Mouse (Mus musculus) liver, adult 2 months (tissue): ENCODE results near the gene Hist1h4h. TPM values are rescaled to one million over a fixed set of nuclear protein-coding genes. Genes with fewer than 3 reads are reported as not detected.

Experiments
- DNase-seq: peaks from one replicate; pipeline ENCODE4 v3.0.0-alpha.2; 2011; ENCODE audit warnings: low read depth, low spot score; ENCODE audit errors: extremely low read depth
- H3K27ac ChIP-seq: fragments of 200-500 bp; replicated peaks from 2 replicates; pipeline ENCODE4 v1.5.1; 2012; ENCODE audit warnings: low read depth, mild to moderate bottlenecking, control low read depth, inconsistent platforms, low read length; ENCODE audit not compliant: insufficient read depth
- H3K27me3 ChIP-seq: fragments of 200-500 bp; 2 replicates; pipeline ENCODE4 v1.6.1; 2012; ENCODE audit warnings: mild to moderate bottlenecking, moderate library complexity, low read length, inconsistent platforms; ENCODE audit not compliant: control insufficient read depth, insufficient read depth
- H3K36me3 ChIP-seq: fragments of 200-500 bp; 2 replicates; pipeline ENCODE4 v1.6.1; 2012; ENCODE audit warnings: low read length, inconsistent platforms; ENCODE audit not compliant: control insufficient read depth, insufficient read depth
- H3K4me1 ChIP-seq: fragments of 200-500 bp; 2 replicates; pipeline ENCODE4 v1.6.1; 2011; ENCODE audit warnings: low read length; ENCODE audit not compliant: control insufficient read depth, insufficient read depth
- H3K4me3 ChIP-seq: fragments of 200-500 bp; 2 replicates; pipeline ENCODE4 v1.5.1; 2011; ENCODE audit warnings: low read depth, mild to moderate bottlenecking, control low read depth, low read length, moderate library complexity; ENCODE audit not compliant: insufficient read depth
- H3K79me2 ChIP-seq: fragments of 200-500 bp; 2 replicates; pipeline ENCODE4 v1.6.1; 2012; ENCODE audit warnings: inconsistent platforms, mild to moderate bottlenecking, low read length, moderate library complexity; ENCODE audit not compliant: control insufficient read depth, insufficient read depth
- H3K9ac ChIP-seq: fragments of 200-500 bp; 2 replicates; pipeline ENCODE4 v1.6.1; 2012; ENCODE audit warnings: low read depth, mild to moderate bottlenecking, control low read depth, inconsistent platforms, low read length
- CTCF ChIP-seq: fragments of 200-500 bp; IDR thresholded peaks from 2 replicates; pipeline ENCODE4 v1.5.1; 2011; ENCODE audit warnings: low read depth, low read length, control low read depth
- POLR2A ChIP-seq: fragments of 200-500 bp; IDR thresholded peaks from 2 replicates; pipeline ENCODE4 v1.6.1; 2011; ENCODE audit warnings: low read length, control low read depth; ENCODE audit not compliant: insufficient read depth; ENCODE audit errors: extremely low read depth
- WGBS: fragments of 180-500 bp; shearing (Covaris S2); methylation state at CpG from one replicate; pipeline ENCODE4 v1.1.7; 2018; 5-methylcytosine and 5-hydroxymethylcytosine counted together
- polyA plus RNA-seq: library from polyadenylated mRNA; depleted of rRNA; stranded (reverse); fragments of >200 nt; gene quantifications from 2 replicates; pipeline ENCODE4 v1.2.3, GENCODE M21; 2012
- total RNA-seq: library from RNA; depleted of rRNA; stranded (reverse); fragments of >200 nt; gene quantifications from 2 replicates; pipeline ENCODE4 v1.2.3, GENCODE M21; 2014

Gene Hist1h4h
- total and polyA plus RNA-seq, 2 experiments: 8.5 to 706 TPM

- Histone ChIP-seq H3K27ac (no peak overlapping the region), H3K36me3 (no peaks in the 10 kb centered on the region), H3K9ac (no peak overlapping the region), H3K4me3 (no peak overlapping the region), H3K79me2 (no peaks in the 10 kb centered on the region), H3K27me3 (no peaks in the 10 kb centered on the region), H3K4me1 (peaks cover 2% of the 10 kb centered on the region; the same call in 1 of the 2 replicates)
- 64% methylated on average over 15 of the region's 15 CpGs for WGBS
- no peak for TF ChIP-seq CTCF
- TF ChIP-seq POLR2A: no peak
- DNase-seq: no peak
Measured at GRCm38 (mm10) chr13:23515826-23516620, 14.8 kb upstream of the Hist1h4h start.

- no peak for TF ChIP-seq CTCF
- TF ChIP-seq POLR2A: no peak
- Histone ChIP-seq H3K9ac (peak overlapping the region; percentile 56), H3K36me3 (no peaks in the 10 kb centered on the region), H3K27ac (peak overlapping the region; percentile 46; the same call in 1 of the 2 replicates), H3K79me2 (no peaks in the 10 kb centered on the region), H3K4me3 (peak overlapping the region; percentile 55), H3K27me3 (no peaks in the 10 kb centered on the region), H3K4me1 (peaks cover 2% of the 10 kb centered on the region; the same call in 1 of the 2 replicates)
- under 1% methylated on average over 19 of the region's 19 CpGs for WGBS
- peak; percentile 79 for DNase-seq
Measured at GRCm38 (mm10) chr13:23516822-23517602, 13.8 kb upstream of the Hist1h4h start.

GRCm38 (mm10) chr13:23517603-23518294 is 13.1 kb upstream of the Hist1h4h start:
- Histone ChIP-seq H3K27me3 (no peaks in the 10 kb centered on the region), H3K9ac (no peak overlapping the region), H3K27ac (no peak overlapping the region), H3K79me2 (no peaks in the 10 kb centered on the region), H3K36me3 (no peaks in the 10 kb centered on the region), H3K4me3 (peak overlapping the region; percentile 55), H3K4me1 (peaks cover 2% of the 10 kb centered on the region; the same call in 1 of the 2 replicates)
- WGBS: under 1% methylated on average over 27 of the region's 27 CpGs
- peak; percentile 84 for DNase-seq
- no peak for TF ChIP-seq CTCF
- no peak for TF ChIP-seq POLR2A

GRCm38 (mm10) chr13:23518295-23518603 is 12.6 kb upstream of the Hist1h4h start:
- Histone ChIP-seq H3K36me3 (no peaks in the 10 kb centered on the region), H3K27me3 (no peaks in the 10 kb centered on the region), H3K9ac (no peak overlapping the region), H3K4me3 (peak overlapping the region; percentile 47; the same call in 1 of the 2 replicates), H3K27ac (no peak overlapping the region), H3K79me2 (no peaks in the 10 kb centered on the region), H3K4me1 (peaks cover 2% of the 10 kb centered on the region; the same call in 1 of the 2 replicates)
- DNase-seq: no peak
- WGBS: under 1% methylated on average over 6 of the region's 6 CpGs
- TF ChIP-seq CTCF: no peak
- no peak for TF ChIP-seq POLR2A

GRCm38 (mm10) chr13:23518885-23519284 is 12.0 kb upstream of the Hist1h4h start:
- Histone ChIP-seq H3K27me3 (no peaks in the 10 kb centered on the region), H3K36me3 (no peaks in the 10 kb centered on the region), H3K9ac (no peak overlapping the region), H3K79me2 (no peaks in the 10 kb centered on the region), H3K4me3 (peak overlapping the region; percentile 24; the same call in 1 of the 2 replicates), H3K4me1 (peaks cover 2% of the 10 kb centered on the region; the same call in 1 of the 2 replicates), H3K27ac (no peak overlapping the region)
- no peak for TF ChIP-seq CTCF
- 1% methylated on average over 6 of the region's 6 CpGs for WGBS
- DNase-seq: peak; percentile 77
